Mouse (Mus musculus) ovary, postnatal 14 days (tissue): ENCODE data around the gene Grap.
"Not testable (repeated sequence)": the region's sequence is repeated elsewhere in the genome, so short reads cannot be mapped to it uniquely, and the experiment has no call there.

Experiments
- DNase-seq: peaks from one replicate; pipeline ENCODE4 v3.0.0; 2022; ENCODE audit warnings: low spot score

The Grap gene

GRCm38 (mm10) chr11:61652686-61653447 is at the start of gene Grap:
Grap (plus strand) TSS chr11:61653265.
- DNase-seq: no peak

GRCm38 (mm10) chr11:61608072-61608471 is 45.0 kb upstream of the Grap start:
- DNase-seq: no peak

DNA sequence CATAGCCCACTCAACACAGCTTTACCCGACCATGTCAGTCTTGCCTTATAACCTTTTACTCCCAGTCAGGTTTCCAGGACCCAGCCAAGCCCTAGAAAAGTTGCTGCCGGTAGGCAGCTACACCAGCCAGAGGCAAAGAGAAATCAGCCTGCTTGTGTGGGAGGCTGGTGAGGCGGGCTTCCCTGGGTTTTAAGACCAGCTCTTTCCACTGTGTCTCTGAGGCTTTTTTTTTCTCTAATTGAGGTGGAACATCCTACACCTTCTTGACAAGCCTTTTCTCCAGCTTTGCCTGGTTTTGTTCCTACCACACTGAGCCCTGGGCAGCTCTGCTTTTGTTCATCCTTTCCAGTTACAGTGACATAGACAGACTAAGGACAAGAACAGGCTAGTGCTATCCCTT is 41.9 kb upstream of the Grap start:
- no peak for DNase-seq

DNA sequence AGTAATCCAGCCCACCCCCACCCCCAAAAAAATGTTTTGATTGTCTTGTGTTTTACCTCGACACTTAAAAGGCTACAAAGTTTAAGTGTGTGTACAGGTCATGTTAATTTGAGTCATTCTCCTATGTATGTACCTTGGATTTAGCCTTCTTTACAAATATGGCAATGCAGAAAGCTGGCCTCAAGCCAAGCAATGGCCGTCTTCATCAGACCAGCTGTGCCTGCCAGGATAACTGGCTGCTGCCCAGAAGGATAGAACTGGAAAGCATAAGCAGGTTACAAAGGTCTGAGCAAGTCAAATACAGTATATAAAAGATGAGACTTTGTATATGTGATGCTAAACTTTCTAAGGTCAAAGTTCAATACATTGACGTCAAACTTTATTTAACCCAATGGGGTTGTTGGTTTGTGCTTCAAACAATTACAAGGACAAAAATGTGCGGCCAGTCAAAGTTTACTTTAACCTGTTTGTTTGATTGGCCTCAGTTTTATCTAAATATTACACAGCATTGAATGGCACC is 40.9 kb upstream of the Grap start:
- DNase-seq: no peak

DNA sequence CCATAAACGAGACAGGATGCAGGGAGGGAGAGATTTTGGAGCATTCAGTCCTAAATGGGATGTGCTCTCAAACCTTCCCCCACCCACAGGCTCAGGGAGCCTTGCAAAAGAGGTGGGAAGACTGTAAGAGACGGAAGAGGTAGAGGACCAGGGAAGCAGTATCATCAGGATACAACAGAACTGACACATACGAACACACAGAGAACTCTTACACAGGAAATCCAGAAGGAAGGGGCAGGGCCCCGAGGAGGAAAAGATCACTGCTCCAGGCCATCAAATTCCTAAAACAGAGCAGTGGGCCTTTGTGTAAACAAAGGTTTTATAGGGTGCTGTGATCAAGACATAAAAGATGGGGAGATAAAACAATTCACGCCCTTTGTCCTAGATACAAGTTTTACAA is 38.7 kb upstream of the Grap start:
- DNase-seq: no peak

DNA sequence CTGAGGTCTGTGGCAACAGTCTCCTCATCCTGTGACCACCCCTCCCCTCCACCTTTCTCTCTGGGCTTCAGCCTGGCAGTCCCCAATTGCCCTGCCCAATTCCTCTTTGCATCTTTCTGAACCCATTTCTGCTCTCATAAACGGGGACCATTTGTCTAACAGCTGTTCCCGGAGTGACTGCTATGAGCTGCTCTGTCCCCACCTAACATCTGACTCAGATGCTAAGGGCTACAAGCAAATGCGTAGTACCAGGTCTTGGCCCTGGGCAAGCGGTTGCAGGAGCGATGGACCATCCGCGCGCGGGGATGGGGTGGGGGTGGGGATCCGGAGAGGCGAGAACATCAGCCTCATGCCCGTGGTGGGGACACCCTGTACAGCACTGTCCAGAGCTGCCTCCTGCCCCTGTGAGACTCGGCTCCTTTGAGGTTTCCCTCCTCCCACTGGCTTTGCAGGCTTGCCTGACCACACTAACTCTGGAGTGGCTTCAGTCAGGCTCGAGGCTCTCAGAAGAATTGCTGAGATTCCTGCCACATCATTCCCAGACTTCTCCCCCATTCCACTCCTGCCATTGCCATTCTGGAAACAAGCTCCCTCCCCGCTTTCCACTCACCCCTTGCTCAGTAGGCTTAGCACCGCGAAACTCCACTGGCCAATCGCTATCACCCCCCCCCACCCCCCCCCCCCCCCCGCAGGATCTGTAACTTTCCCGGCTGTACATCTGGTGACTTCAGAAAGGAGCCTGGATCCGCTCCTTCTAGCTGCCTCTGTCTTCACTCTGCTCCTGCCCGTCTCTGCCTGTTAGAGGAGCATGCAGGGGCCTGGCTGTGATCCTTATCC is 37.2 kb upstream of the Grap start:
- DNase-seq: no peak

- DNase-seq: no peak
Measured at GRCm38 (mm10) chr11:61616523-61617292, 36.4 kb upstream of the Grap start.

DNA sequence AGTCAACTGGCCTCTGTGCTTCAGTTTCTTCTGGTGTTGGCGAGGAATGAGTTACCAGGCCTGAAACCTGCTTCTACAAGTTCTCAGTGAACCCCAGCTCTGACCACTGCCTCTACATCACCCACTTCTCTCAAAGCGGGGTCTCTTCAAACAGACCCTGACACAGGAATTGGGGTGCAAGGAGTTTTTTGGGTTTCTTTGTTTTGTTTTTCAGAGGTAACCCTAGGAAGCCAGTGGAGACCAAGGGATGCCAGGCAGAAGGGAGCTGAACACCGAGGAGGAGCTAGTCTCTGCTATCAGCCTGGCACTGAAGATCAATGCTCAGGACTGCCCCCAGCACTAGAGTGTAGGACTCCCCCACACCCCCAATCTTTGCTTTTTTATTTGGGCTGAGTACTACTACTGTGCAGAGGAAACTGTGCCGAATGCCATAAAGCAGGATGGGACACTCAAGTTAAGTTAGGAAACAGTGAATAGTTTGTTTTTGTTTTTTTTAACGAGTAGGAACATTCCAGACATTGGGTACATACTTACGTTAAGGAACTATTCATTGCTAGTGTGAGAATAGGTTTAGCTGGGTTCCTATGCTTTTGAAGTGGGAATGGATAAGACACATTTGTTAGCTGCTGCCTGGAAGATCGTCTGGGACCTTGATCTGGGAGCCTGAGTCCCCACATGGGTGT is 35.6 kb upstream of the Grap start:
- no peak for DNase-seq

DNA sequence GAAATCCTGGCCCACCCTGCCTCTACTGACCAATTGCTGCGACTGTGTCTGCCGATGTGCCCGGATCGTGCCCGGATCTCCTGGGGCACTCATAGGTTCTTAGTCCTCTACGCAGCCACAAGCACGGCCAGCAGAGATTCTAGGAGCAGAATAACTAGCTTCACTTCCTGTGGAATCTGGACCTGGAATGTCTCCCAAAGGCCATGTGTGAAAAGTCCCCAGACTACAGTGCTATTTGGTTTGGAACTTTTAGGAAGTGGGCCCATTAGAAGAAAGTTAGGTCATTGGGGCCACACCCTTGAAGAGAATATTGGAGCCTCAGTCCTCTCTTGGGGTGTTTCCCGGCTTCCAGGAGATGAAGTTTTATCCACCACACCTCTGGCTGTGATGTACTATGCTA is 34.9 kb upstream of the Grap start:
- no peak for DNase-seq

- no peak for DNase-seq
Measured at GRCm38 (mm10) chr11:61618571-61618970, 34.5 kb upstream of the Grap start.

GRCm38 (mm10) chr11:61619356-61619755 is 33.7 kb upstream of the Grap start:
- DNase-seq: no peak

DNA sequence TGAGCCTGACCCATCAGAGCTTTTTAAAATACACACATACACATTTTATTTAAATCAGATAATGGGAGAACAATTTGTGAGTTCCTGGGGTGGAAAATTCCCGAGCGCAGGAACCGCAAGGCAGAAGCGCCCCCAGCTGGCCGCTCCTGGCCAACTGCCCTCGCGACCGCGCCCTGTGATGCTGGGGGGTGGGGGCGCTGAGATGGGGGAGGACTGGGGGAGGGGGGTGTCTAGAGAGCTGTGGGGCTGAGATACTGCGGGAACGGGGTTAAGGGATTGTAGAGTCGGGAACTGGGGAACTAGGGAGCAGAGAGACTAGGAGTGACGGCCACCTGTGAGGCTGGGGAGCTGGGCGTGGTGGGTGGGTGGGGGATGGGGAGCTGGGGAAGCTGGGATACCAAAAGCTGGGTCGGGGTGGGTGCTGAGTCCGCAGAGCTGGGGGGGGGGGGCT is 33.2 kb upstream of the Grap start:
- peak; percentile 64 for DNase-seq

DNA sequence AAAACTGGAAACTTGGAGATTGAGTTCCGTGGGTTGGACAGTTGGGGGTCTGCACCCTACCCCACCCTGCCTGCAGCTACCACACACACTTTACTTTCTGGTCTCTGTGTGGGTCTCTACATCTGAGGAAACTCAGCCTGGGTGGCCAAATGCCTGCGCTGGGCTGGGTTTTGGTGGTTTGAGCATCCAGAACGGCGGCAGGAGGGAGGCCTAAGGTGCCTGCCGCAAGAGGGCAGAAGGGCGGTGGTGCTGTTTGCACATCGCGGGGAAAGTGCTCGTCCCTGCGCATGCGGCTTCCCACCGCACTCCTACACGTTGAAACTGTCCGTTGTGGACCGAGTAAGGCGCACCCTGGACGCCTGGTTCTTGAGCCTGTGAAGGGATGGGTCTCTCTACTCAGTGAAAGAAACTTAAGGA is 32.8 kb upstream of the Grap start:
- peak; percentile 84 for DNase-seq

DNA sequence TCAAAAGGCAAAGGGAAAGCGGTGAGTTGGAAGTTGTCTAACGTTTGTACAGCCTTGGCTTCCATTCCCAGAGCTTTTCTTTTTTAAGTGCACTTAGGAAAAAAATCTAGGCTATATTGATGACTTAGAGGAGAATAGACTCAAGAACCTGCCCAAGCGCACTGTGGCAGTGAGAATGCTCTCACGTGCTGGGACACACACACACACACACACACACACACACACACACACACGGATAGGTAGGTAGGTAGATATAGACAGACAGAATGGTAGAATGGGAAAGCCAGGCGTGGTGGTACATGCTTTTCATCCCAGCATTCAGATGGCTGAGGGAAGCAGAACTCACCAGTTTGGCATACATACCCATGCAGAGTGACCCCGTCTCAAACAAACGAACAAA is 32.3 kb upstream of the Grap start:
- DNase-seq: no peak

DNA sequence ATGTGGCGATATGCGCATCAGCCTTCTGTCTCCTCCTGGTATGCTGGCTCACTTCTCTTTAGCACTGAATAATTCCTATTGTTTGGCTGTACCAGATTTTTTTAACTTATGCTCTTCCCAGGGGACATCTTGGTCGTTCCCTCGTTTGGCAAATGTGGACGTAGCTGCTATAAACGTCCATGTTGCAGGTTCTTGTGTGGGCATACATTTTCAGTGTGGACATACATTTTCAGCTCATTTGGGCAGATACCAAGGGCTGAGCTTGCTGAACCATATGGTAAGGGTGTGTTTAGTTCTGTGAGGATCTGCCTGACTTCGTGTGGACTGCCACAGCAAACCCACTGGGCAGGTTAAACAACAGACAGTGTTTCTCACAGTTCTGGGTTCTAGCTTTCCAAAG is 27.9 kb upstream of the Grap start:
- no peak for DNase-seq

DNA sequence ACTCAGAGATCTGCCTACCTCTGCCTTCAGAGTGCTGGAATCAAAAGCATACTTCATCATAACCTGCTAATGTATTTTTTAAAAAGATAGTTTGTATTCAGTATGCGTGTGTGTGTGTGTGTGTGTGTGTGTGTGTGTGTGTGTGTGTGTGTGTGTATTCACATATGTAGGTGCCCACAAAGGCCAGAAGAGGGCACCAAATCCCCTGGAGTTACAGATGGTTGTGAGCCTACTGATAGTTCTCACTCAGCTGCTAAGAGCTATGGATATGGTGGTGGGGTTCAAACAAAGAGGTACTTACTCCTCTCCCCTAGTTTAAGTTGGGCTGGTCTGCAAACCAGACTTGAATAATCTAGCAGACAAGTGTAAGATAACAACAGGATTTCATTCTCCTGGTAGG is 26.6 kb upstream of the Grap start:
- no peak for DNase-seq

DNA sequence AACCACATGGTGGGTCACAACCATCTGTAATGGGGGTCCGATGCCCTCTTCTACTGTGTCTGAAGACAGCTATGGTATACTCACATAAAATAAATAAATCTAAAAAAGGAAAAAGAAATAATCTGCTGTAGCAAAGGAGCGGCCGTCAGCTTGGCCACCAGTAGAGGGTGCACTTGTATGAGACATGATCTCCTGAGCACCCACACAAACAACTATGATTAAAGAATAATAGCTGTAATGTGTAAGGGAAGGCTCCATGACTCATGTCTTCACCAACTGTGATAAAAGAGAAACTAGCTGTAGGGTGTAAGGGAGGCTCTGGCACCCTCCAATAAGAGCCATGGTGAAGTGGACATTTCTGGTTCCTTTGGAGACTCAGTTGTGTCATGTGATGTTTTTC is 23.4 kb upstream of the Grap start:
- DNase-seq: no peak

- DNase-seq: not testable (repeated sequence)
Measured at GRCm38 (mm10) chr11:61636309-61636708, 16.8 kb upstream of the Grap start.

DNA sequence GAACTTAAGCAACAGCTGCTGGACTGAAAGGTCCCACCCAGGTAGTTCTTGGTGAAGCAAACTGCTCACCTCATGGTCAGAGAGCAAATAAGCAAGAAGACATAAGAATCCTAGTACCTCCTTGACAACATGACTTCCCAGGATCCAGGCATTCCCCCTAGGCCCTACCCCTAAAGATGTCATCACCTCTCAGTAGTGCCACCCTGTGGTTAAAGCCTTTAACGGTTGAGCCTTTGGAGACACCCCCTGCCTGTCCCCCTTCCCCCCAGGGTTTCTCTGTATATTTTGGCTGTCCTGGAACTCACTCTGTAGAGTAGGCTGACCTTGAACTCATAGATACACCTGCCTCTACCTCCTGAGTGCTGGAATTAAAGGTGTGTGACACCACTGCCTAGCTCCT is 15.7 kb upstream of the Grap start:
- DNase-seq: no peak

- no peak for DNase-seq
Measured at GRCm38 (mm10) chr11:61637856-61638255, 15.2 kb upstream of the Grap start.

GRCm38 (mm10) chr11:61638764-61639536 is 14.1 kb upstream of the Grap start:
- no peak for DNase-seq
